8 mouse cellular contexts compared by ENCODE assay signal in the genomic region with DNA sequence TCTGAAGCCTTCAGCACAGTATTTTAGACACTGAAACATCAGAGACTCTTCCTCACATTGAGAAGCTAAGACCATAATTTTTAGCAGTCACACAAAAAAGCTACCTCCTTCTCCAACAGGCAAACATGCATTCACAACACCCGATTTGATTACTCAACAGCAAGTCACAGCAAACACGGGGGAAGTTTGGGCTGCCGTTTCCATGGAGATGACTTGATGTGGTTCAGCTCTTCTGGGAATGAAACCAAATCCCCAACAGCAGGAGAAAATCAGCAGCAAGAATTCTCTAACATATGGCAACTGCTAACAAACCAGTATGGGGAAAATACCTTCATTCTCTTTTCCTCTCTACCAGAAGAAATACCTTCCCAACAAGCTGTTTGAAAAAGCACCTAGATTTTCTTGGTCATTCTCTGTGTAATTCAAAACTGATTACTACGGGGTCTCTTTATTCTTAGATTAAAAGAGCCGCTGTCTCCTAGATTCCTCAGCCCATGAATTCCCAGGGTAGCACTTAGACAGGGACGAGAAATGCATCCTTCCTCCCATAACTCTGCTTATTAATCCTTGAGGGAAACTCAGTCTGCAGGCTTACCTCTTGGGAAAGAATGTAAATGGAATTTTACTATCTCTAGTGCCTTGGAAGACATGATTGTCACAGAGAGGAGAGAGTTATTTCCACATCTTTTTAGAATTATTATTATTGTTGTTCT.
A peak's percentile ranks its signal among the peaks of the same experiment; 100 is the strongest.
DNase-seq lines count a peak whose midpoint lies in the region; TF ChIP-seq lines count a peak whose summit lies in the region.

No protein-coding gene starts in this region.

- H3K27ac ChIP-seq in kidney, adult 2 months (ENCODE audit: insufficient read depth, low read depth, low read length): no peak overlapping the region

- H3K4me3 ChIP-seq in kidney, adult 2 months (ENCODE audit: insufficient read depth, low read depth, low read length): no peak overlapping the region

- H3K4me1 ChIP-seq in kidney, adult 2 months (ENCODE audit: control insufficient read depth, insufficient read depth, low read length): no peaks in the 10 kb centered on the region

- TF ChIP-seq POLR2A in kidney, adult 2 months (IDR thresholded peaks at IDR 0.05; ENCODE audit: low read depth, low read length): no peak

- intact Hi-C loops in left cerebral cortex, postnatal 4 days (cut with DNase I): no loop called here

- no peaks in the 10 kb centered on the region for H3K36me3 ChIP-seq in kidney, adult 2 months (ENCODE audit: control insufficient read depth, insufficient read depth, low read length)

- H3K27me3 ChIP-seq in kidney, adult 2 months (replicated peaks; ENCODE audit: control insufficient read depth, insufficient read depth, low read length): no peaks in the 10 kb centered on the region

- TF ChIP-seq CTCF in kidney, adult 2 months (conservative IDR thresholded peaks at IDR 0.05; ENCODE audit: insufficient read depth, insufficient read length, low read depth, low read length): no peak

- DNase-seq in ovary, postnatal 14 days (ENCODE audit: low spot score): peak; percentile 4
- DNase-seq in ovary, postnatal 36 days (ENCODE audit: low spot score): no peak
- DNase-seq in fibroblast of lung, adult 2 months (ENCODE audit: low read depth): peak; percentile 85
- peak; percentile 17 for DNase-seq in kidney, adult 2 months
- peak; percentile 64 for DNase-seq in left cerebral cortex, postnatal 4 days
- peak; percentile 33 for DNase-seq in neural tube, embryonic 10.5 days (ENCODE audit: extremely low spot score, low spot score)
- no peak for DNase-seq in adrenal gland, postnatal 25 days
- DNase-seq in MN1 (ENCODE audit: low spot score): no peak

- 12% methylated on average over 6 of the region's 6 CpGs for WGBS in kidney, adult 2 months

Comparison
In these comparisons a context has a peak if more than half of its experiments do, and no peak if none do; other contexts are left out.
1. DNase-seq: peak in ovary, postnatal 14 days (single experiment), fibroblast of lung, adult 2 months (single experiment), kidney, adult 2 months (single experiment), left cerebral cortex, postnatal 4 days (single experiment) and neural tube, embryonic 10.5 days (single experiment); none in ovary, postnatal 36 days (single experiment), adrenal gland, postnatal 25 days (single experiment) and MN1 (single experiment).